Mouse (Mus musculus) ES-Bruce4 (cell line): ENCODE measurements around the gene Rasgef1b. TPM values are rescaled to one million over a fixed set of nuclear protein-coding genes. Genes with fewer than 3 reads are reported as not detected.

Source experiments
- H3K27ac ChIP-seq: 2 replicates; pipeline ENCODE4 v1.5.1; 2012; ENCODE audit warnings: low read length, inconsistent platforms; ENCODE audit not compliant: insufficient read depth
- H3K27me3 ChIP-seq: 2 replicates; pipeline ENCODE4 v1.6.1; 2012; ENCODE audit warnings: mild to moderate bottlenecking, low read length, inconsistent platforms; ENCODE audit not compliant: control insufficient read depth, poor library complexity, insufficient read depth, severe bottlenecking
- H3K36me3 ChIP-seq: 2 replicates; pipeline ENCODE4 v1.6.1; 2012; ENCODE audit warnings: inconsistent platforms, mild to moderate bottlenecking, low read length, moderate library complexity; ENCODE audit not compliant: control insufficient read depth, poor library complexity, insufficient read depth, severe bottlenecking
- H3K4me1 ChIP-seq: one replicate; pipeline ENCODE4 v1.8.1; 2011; ENCODE audit warnings: low read length; ENCODE audit not compliant: control insufficient read depth, insufficient read depth
- H3K4me3 ChIP-seq: 2 replicates; pipeline ENCODE4 v1.5.1; 2011; ENCODE audit warnings: low read depth, mild to moderate bottlenecking, low read length
- H3K9ac ChIP-seq: 2 replicates; pipeline ENCODE4 v1.6.1; 2012; ENCODE audit warnings: low read depth, mild to moderate bottlenecking, inconsistent platforms; ENCODE audit not compliant: poor library complexity, severe bottlenecking
- H3K9me3 ChIP-seq: replicated peaks from 2 replicates; pipeline ENCODE4 v1.6.1; 2012; ENCODE audit warnings: mild to moderate bottlenecking, low read length, inconsistent platforms; ENCODE audit not compliant: control insufficient read depth, poor library complexity, insufficient read depth, severe bottlenecking
- CTCF ChIP-seq: IDR thresholded peaks from one replicate; pipeline ENCODE4 v1.8.1; 2011; ENCODE audit warnings: low read depth, low read length
- EP300 ChIP-seq: IDR thresholded peaks from 2 replicates; pipeline ENCODE4 v1.6.1; 2011; ENCODE audit warnings: low read depth, low read length; ENCODE audit not compliant: insufficient read depth
- POLR2A ChIP-seq: IDR thresholded peaks from one replicate; pipeline ENCODE4 v1.8.1; 2011; ENCODE audit warnings: low read length; ENCODE audit not compliant: insufficient read depth
- polyA plus RNA-seq: library from polyadenylated mRNA; stranded (reverse); fragments of >200 nt; gene quantifications from 2 replicates; pipeline ENCODE4 v1.2.4, GENCODE M21; 2011; ENCODE audit warnings: low read depth; ENCODE audit not compliant: missing spikeins, insufficient read depth, insufficient read length

Gene Rasgef1b
- polyA plus RNA-seq, 1 experiment, result 1.9 TPM

- Histone ChIP-seq H3K9ac (no peak overlapping the region), H3K9me3 (no peaks in the 10 kb centered on the region), H3K4me1 (no peaks in the 10 kb centered on the region), H3K27ac (no peak overlapping the region), H3K4me3 (no peak overlapping the region), H3K36me3 (no peaks in the 10 kb centered on the region), H3K27me3 (no peaks in the 10 kb centered on the region)
- TF ChIP-seq POLR2A (no peak), EP300 (no peak), CTCF (no peak)
These were observed 166.8 kb downstream of the Rasgef1b start for GRCm38 (mm10) chr5:99562096-99562495.

- no peaks in the 10 kb centered on the region for H3K27me3 ChIP-seq
- H3K36me3 ChIP-seq, result no peaks in the 10 kb centered on the region
- H3K4me3 ChIP-seq, result no peak overlapping the region
- TF ChIP-seq POLR2A, result no peak
- no peak for TF ChIP-seq CTCF
- TF ChIP-seq EP300, result no peak
- no peaks in the 10 kb centered on the region for H3K9me3 ChIP-seq
- H3K4me1 ChIP-seq, result no peaks in the 10 kb centered on the region
- H3K27ac ChIP-seq, result no peak overlapping the region
- H3K9ac ChIP-seq, result no peak overlapping the region
These were observed 169.1 kb downstream of the Rasgef1b start for GRCm38 (mm10) chr5:99559814-99560213.

GRCm38 (mm10) chr5:99558231-99558630, 170.6 kb downstream of the Rasgef1b start:
- Histone ChIP-seq H3K36me3 (no peaks in the 10 kb centered on the region), H3K4me3 (no peak overlapping the region), H3K27ac (no peak overlapping the region), H3K27me3 (no peaks in the 10 kb centered on the region; the same call in 1 of the 2 replicates), H3K9me3 (no peaks in the 10 kb centered on the region), H3K9ac (no peak overlapping the region), H3K4me1 (no peaks in the 10 kb centered on the region)
- no peak for TF ChIP-seq CTCF
- no peak for TF ChIP-seq POLR2A
- TF ChIP-seq EP300, result no peak

GRCm38 (mm10) chr5:99552645-99553044, 176.2 kb downstream of the Rasgef1b start:
- no peaks in the 10 kb centered on the region for H3K4me1 ChIP-seq
- TF ChIP-seq CTCF (no peak), EP300 (no peak), POLR2A (no peak)
- no peak overlapping the region for H3K27ac ChIP-seq
- H3K36me3 ChIP-seq, result no peaks in the 10 kb centered on the region
- H3K4me3 ChIP-seq, result no peak overlapping the region
- no peak overlapping the region for H3K9ac ChIP-seq
- no peaks in the 10 kb centered on the region for H3K9me3 ChIP-seq
- H3K27me3 ChIP-seq, result no peaks in the 10 kb centered on the region; the same call in 1 of the 2 replicates

- Histone ChIP-seq H3K27me3 (no peaks in the 10 kb centered on the region), H3K9ac (no peak overlapping the region), H3K4me3 (no peak overlapping the region), H3K27ac (no peak overlapping the region), H3K36me3 (no peaks in the 10 kb centered on the region), H3K4me1 (no peaks in the 10 kb centered on the region), H3K9me3 (no peaks in the 10 kb centered on the region)
- TF ChIP-seq EP300, result no peak
- no peak for TF ChIP-seq POLR2A
- no peak for TF ChIP-seq CTCF
These were observed 184.0 kb downstream of the Rasgef1b start for GRCm38 (mm10) chr5:99544664-99545494.
